Mouse (Mus musculus): ENCODE measurements around the gene Clybl.

Gene Clybl

GRCm38 (mm10) chr14:122416166-122416771 lies 234.8 kb downstream of the Clybl start:
- DNase-seq (ENCODE audit: low spot score in 2 of 2): no peak

- no peak for DNase-seq (ENCODE audit: low spot score in 2 of 2)
These were observed 242.9 kb downstream of the Clybl start for GRCm38 (mm10) chr14:122424441-122424840.

DNA sequence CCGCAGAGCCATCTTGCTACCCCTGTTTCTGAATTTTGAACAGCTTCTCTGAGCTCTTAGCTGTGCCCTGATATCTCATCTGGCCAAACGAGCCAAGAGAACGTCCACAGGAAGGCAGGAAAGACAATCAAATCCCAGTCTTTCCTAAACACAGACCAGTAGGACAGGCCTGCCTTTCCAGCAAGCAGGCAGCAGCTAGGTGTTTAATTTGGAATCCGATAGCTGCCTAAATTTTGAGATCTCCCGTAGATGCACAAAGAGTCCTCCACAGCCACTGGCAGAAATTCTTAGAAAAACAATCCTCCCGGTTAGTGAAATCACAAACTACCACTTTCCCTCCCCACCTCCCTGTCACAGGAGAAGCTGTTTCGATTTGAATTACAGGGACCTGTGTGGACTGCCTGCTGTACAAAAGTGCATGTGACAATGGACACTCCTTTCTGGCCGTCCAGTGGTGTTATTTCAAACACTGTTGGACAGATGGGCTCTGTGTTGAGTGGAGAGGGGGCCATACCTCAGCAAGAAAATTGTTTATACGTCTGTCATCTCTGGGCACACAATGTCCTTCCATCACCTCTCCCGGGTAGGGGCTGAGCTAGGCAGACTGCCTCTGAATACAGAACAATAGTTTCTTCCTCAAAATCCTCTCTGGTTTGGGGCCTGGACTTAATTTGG lies 245.2 kb downstream of the Clybl start:
- no peak for DNase-seq (ENCODE audit: low spot score in 2 of 2)

DNA sequence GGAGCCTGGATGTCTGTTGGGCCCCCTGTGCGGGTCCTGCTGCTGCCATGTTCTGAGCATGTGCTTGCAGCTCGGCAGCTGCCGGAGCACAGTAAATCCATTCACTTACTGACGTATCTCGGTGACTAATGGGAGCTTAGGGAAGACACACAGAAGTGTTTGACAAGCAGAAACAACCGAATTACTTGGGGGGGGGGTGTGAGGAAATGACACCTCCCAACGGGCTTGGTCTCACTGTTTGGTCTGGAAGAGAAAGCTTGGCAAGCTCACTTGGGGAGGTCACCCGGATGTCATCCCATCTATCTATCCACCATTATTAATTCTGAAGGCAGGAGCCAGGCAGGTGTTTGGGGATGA lies 245.7 kb downstream of the Clybl start:
- DNase-seq (ENCODE audit: low spot score in 2 of 2): no peak

- no peak for DNase-seq (ENCODE audit: low spot score in 2 of 2)
These were observed 246.2 kb downstream of the Clybl start for GRCm38 (mm10) chr14:122427654-122428053.

DNA sequence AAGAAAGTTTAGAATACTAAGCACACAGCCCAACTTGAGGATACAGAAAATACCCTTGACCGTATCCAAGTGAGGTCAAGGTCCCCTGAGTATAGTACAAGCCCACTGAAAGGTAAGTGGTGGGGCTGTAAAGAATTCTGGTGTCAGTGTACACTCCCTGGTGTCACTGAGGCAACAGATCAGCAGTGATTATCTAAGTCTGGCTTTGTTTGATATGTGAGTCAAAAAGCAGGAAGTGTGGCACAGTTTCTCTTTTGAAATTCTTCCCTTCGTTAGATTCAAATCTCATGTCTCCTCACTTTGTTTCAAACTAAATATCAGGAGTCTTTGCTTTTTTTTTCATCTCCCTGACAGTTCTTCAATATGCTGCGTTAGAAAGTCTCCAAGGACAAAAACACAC lies 251.1 kb downstream of the Clybl start:
- no peak for DNase-seq (ENCODE audit: low spot score in 2 of 2)

GRCm38 (mm10) chr14:122434039-122434438 lies 252.5 kb downstream of the Clybl start:
- no peak for DNase-seq (ENCODE audit: low spot score in 2 of 2)

DNA sequence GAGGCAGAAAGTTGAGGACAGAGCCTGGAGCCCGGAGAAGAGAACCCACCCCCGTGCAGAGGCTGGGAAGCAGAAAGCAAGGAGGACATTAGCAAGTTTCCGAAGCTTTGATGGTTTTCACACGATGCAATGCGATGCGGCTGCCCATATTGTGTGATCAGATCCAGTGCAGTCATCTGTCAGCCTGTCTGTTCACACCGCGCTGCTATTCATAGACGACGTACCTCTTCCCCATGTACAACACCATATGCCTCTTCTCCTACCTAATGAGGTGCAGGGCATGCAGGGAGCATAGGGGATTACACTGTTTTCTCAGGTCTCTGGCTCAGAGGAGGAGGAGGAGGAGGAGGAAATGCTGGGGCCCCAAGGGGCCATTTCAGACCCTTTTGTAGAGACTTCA lies 255.3 kb downstream of the Clybl start:
- DNase-seq (ENCODE audit: low spot score in 2 of 2): no peak

GRCm38 (mm10) chr14:122449601-122450495 lies 268.3 kb downstream of the Clybl start:
- DNase-seq (ENCODE audit: low spot score in 2 of 2): no peak

DNA sequence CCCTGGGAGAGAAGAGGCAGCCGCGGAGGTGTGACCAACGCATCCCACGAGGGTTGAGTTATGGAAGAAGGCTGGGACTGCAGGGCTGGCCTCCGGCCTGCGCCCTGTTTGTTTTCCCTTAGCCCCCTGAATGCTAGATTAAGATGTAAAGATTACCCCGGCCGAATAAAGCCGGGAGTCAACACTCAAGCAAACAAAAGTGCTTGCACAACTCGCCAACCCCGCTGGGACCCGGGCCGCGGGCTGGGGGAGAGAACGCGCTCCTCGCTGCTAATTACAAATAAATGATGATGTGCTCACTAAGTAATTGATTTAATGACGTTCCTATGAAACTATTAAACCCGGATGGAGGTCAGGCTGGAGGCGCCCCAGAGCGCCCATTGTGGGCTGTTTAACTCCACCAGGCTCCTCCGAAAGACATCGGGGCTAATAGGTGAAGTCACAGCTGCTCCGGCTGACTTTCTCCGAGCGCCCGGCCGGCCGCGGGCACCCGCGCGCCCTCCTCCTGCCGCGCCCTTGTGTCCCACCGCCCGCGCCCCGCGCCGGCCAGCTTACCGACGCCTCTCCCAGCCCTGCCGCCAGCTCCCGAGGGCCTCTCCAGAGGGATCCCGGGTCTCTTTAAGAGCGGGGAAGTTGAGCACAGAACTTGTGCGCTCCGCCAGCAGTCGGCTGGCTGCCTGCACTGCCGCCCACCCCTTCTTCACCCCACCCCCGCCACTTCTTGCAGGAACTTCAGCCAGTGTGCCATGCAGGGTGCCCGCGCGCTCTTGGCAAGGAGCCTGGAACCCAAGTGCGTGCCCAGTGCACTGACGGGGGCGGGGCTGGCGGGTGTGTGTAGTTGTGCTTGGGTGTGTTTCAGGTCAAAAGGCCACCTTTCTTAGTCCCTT lies 269.2 kb downstream of the Clybl start, which contains the start of gene Gm5089:
TSS of gene Gm5089 (minus strand) at position 620 of the 887 bp plus-strand sequence.
- no peak for DNase-seq (ENCODE audit: low spot score in 2 of 2)

DNA sequence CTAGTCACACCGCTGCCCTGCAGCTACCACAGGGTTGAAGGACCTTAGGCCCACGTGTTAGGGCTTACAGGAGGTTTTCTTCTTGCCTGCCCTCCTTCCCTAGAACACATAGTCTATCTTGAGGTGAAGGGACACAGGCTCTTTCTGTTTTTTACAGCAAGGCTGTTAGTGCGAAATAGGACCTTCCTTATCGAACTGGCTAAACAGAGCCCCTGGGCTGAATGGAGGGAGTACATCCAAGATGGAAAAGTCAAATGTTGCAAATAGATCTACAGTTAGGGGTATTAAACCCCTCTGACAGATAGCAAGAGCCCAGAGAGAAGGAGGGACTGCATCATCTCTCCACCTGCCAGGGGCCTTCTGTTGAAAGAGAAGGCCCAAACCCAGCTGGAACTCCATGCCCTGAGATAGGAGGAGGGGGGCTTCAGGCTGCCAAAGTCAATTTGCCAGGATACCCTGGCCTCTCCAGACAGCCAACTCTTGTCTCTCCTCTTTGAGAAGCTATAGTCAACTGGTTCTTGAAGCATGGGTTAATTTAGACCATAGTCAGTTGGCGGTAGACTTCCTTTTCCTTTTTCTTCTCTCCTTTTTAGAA lies 270.1 kb downstream of the Clybl start:
- DNase-seq (ENCODE audit: low spot score in 2 of 2): no peak
